Mouse (Mus musculus): Measurements from ENCODE around the gene Tspan31. TPM values are rescaled to one million over a fixed set of nuclear protein-coding genes. Genes with fewer than 3 reads are reported as not detected.

Tspan31 gene
- total and polyA plus RNA-seq, 2 experiments from 2014 or later = 73.5 to 117 TPM

DNA sequence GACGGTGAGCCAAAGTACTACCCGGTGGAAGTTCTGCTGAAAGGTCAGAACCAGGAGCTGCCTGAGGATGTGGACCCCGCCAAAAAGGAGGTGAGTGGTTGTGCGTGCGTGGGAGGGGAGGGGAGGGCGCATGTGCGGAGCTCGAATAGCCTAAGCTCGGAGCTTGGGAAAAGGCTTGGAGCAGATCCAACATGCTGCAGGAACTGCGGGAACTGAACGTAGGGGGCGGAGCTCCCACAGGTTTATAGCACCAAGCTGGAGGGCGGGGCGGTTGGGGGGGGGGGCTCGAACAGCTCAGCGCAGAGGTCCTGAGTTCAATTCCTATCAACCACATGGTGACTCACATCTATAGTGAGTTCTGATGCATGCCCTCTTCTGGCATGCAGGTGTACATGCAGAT is 51.6 kb downstream of the Tspan31 start:
- H3K27me3 ChIP-seq (ENCODE audit: control insufficient read depth, insufficient read depth, low read length) = no peaks in the 10 kb centered on the region
- peaks cover 17% of the 10 kb centered on the region for H3K36me3 ChIP-seq (replicated peaks; ENCODE audit: control insufficient read depth, insufficient read depth, low read length)
- no peak overlapping the region for H3K4me2 ChIP-seq (ENCODE audit: low read depth, low read length)
- no peak overlapping the region for H3K9ac ChIP-seq (replicated peaks; ENCODE audit: low read depth, low read length)
- ATAC-seq (ENCODE audit: insufficient read depth, low read depth) = no peak
- TF ChIP-seq EP300 (IDR thresholded peaks at IDR 0.05; ENCODE audit: low read depth) = no peak
- no peak for TF ChIP-seq CTCF (IDR thresholded peaks at IDR 0.05; ENCODE audit: low read depth)
- no peak for DNase-seq (ENCODE audit: low spot score)
- no peaks in the 10 kb centered on the region for H3K9me3 ChIP-seq (replicated peaks; ENCODE audit: control insufficient read depth, low read length)
- H3K27ac ChIP-seq (ENCODE audit: low read depth) = no peak overlapping the region
- WGBS = 78% methylated on average over 16 of the region's 16 CpGs
- H3K4me1 ChIP-seq (ENCODE audit: control insufficient read depth, insufficient read depth) = no peaks in the 10 kb centered on the region
- H3K4me3 ChIP-seq (ENCODE audit: low read depth, low read length) = no peak overlapping the region

Other genes starting within 250 kb of the Tspan31 start
- 0.46 and 10.2 TPM in 2 replicates for gene Atp23, start 168.9 kb downstream of the Tspan31 start, total RNA-seq (2014; rRNA removed; ENCODE audit: low replicate concordance)
- gene Atp23, start 168.9 kb downstream of the Tspan31 start, polyA plus RNA-seq (2015; fragmentation: Nextera tagmentation; extraction: Ambion mirVana) = 7.8 and 8.5 TPM in 2 replicates
- 137 and 155 TPM in 2 replicates for gene Ctdsp2, start 91.5 kb downstream of the Tspan31 start, total RNA-seq (2014; rRNA removed; ENCODE audit: low replicate concordance)
- 26.4 and 27.4 TPM in 2 replicates for gene Ctdsp2, start 91.5 kb downstream of the Tspan31 start, polyA plus RNA-seq (2015; fragmentation: Nextera tagmentation; extraction: Ambion mirVana)
- gene Avil, start 69.6 kb downstream of the Tspan31 start, total RNA-seq (2014; rRNA removed; ENCODE audit: low replicate concordance) = 0.04 and 1.9 TPM in 2 replicates
- 0.07 and 0.11 TPM in 2 replicates for gene Avil, start 69.6 kb downstream of the Tspan31 start, polyA plus RNA-seq (2015; fragmentation: Nextera tagmentation; extraction: Ambion mirVana)
- gene Tsfm, start 39.4 kb downstream of the Tspan31 start, total RNA-seq (2014; rRNA removed; ENCODE audit: low replicate concordance) = 81.3 and 82.5 TPM in 2 replicates
- gene Tsfm, start 39.4 kb downstream of the Tspan31 start, polyA plus RNA-seq (2015; fragmentation: Nextera tagmentation; extraction: Ambion mirVana) = 94.6 and 96.8 TPM in 2 replicates
- 9.2 and 16.2 TPM in 2 replicates for gene Mettl1, start 28.9 kb downstream of the Tspan31 start, total RNA-seq (2014; rRNA removed; ENCODE audit: low replicate concordance)
- 19.6 and 20.6 TPM in 2 replicates for gene Mettl1, start 28.9 kb downstream of the Tspan31 start, polyA plus RNA-seq (2015; fragmentation: Nextera tagmentation; extraction: Ambion mirVana)
- not detected in 2 replicates for gene Eef1akmt3, start 28.8 kb downstream of the Tspan31 start, total RNA-seq (2014; rRNA removed; ENCODE audit: low replicate concordance)
- 0.04 and 0.18 TPM in 2 replicates for gene Eef1akmt3, start 28.8 kb downstream of the Tspan31 start, polyA plus RNA-seq (2015; fragmentation: Nextera tagmentation; extraction: Ambion mirVana)
- not detected in 2 replicates for gene Cyp27b1, start 22.0 kb downstream of the Tspan31 start, total RNA-seq (2014; rRNA removed; ENCODE audit: low replicate concordance)
- gene Cyp27b1, start 22.0 kb downstream of the Tspan31 start, polyA plus RNA-seq (2015; fragmentation: Nextera tagmentation; extraction: Ambion mirVana) = 0.04 and 0.08 TPM in 2 replicates
- gene March9, start 10.1 kb downstream of the Tspan31 start, total RNA-seq (2014; rRNA removed; ENCODE audit: low replicate concordance) = 0.65 and 1.0 TPM in 2 replicates
- gene March9, start 10.1 kb downstream of the Tspan31 start, polyA plus RNA-seq (2015; fragmentation: Nextera tagmentation; extraction: Ambion mirVana) = 0.14 TPM in 2 replicates
- 457 and 539 TPM in 2 replicates for gene Cdk4, start 6.7 kb downstream of the Tspan31 start, total RNA-seq (2014; rRNA removed; ENCODE audit: low replicate concordance)
- 382 and 392 TPM in 2 replicates for gene Cdk4, start 6.7 kb downstream of the Tspan31 start, polyA plus RNA-seq (2015; fragmentation: Nextera tagmentation; extraction: Ambion mirVana)
- gene Agap2, start 5.0 kb upstream of the Tspan31 start, total RNA-seq (2014; rRNA removed; ENCODE audit: low replicate concordance) = 1.4 and 1.7 TPM in 2 replicates
- 0.15 and 0.29 TPM in 2 replicates for gene Agap2, start 5.0 kb upstream of the Tspan31 start, polyA plus RNA-seq (2015; fragmentation: Nextera tagmentation; extraction: Ambion mirVana)
- gene Os9, start 50.9 kb upstream of the Tspan31 start, total RNA-seq (2014; rRNA removed; ENCODE audit: low replicate concordance) = 39.8 and 45.2 TPM in 2 replicates
- 36.0 and 40.0 TPM in 2 replicates for gene Os9, start 50.9 kb upstream of the Tspan31 start, polyA plus RNA-seq (2015; fragmentation: Nextera tagmentation; extraction: Ambion mirVana)
- 2.3 and 7.7 TPM in 2 replicates for gene B4galnt1, start 95.0 kb upstream of the Tspan31 start, total RNA-seq (2014; rRNA removed; ENCODE audit: low replicate concordance)
- 0.72 and 0.82 TPM in 2 replicates for gene B4galnt1, start 95.0 kb upstream of the Tspan31 start, polyA plus RNA-seq (2015; fragmentation: Nextera tagmentation; extraction: Ambion mirVana)
- 51.0 and 61.2 TPM in 2 replicates for gene Slc26a10, start 110.4 kb upstream of the Tspan31 start, total RNA-seq (2014; rRNA removed; ENCODE audit: low replicate concordance)
- 22.8 and 23.3 TPM in 2 replicates for gene Slc26a10, start 110.4 kb upstream of the Tspan31 start, polyA plus RNA-seq (2015; fragmentation: Nextera tagmentation; extraction: Ambion mirVana)
- gene Arhgef25, start 119.8 kb upstream of the Tspan31 start, total RNA-seq (2014; rRNA removed; ENCODE audit: low replicate concordance) = 20.8 and 44.2 TPM in 2 replicates
- 10.0 and 13.8 TPM in 2 replicates for gene Arhgef25, start 119.8 kb upstream of the Tspan31 start, polyA plus RNA-seq (2015; fragmentation: Nextera tagmentation; extraction: Ambion mirVana)
- 44.4 and 64.1 TPM in 2 replicates for gene Dtx3, start 125.5 kb upstream of the Tspan31 start, total RNA-seq (2014; rRNA removed; ENCODE audit: low replicate concordance)
- gene Dtx3, start 125.5 kb upstream of the Tspan31 start, polyA plus RNA-seq (2015; fragmentation: Nextera tagmentation; extraction: Ambion mirVana) = 28.8 and 30.0 TPM in 2 replicates
- 22.4 and 23.7 TPM in 2 replicates for gene Pip4k2c, start 141.3 kb upstream of the Tspan31 start, total RNA-seq (2014; rRNA removed; ENCODE audit: low replicate concordance)
- gene Pip4k2c, start 141.3 kb upstream of the Tspan31 start, polyA plus RNA-seq (2015; fragmentation: Nextera tagmentation; extraction: Ambion mirVana) = 24.7 and 25.0 TPM in 2 replicates
- 0.12 and 0.27 TPM in 2 replicates for gene Kif5a, start 193.1 kb upstream of the Tspan31 start, total RNA-seq (2014; rRNA removed; ENCODE audit: low replicate concordance)
- 0.11 and 0.23 TPM in 2 replicates for gene Kif5a, start 193.1 kb upstream of the Tspan31 start, polyA plus RNA-seq (2015; fragmentation: Nextera tagmentation; extraction: Ambion mirVana)
- 175 and 197 TPM in 2 replicates for gene Dctn2, start 196.1 kb upstream of the Tspan31 start, total RNA-seq (2014; rRNA removed; ENCODE audit: low replicate concordance)
- gene Dctn2, start 196.1 kb upstream of the Tspan31 start, polyA plus RNA-seq (2015; fragmentation: Nextera tagmentation; extraction: Ambion mirVana) = 149 and 154 TPM in 2 replicates
- 8.3 and 8.7 TPM in 2 replicates for gene Mbd6, start 218.8 kb upstream of the Tspan31 start, total RNA-seq (2014; rRNA removed; ENCODE audit: low replicate concordance)
- gene Mbd6, start 218.8 kb upstream of the Tspan31 start, polyA plus RNA-seq (2015; fragmentation: Nextera tagmentation; extraction: Ambion mirVana) = 6.5 and 6.9 TPM in 2 replicates
- gene Mars, start 241.5 kb upstream of the Tspan31 start, total RNA-seq (2014; rRNA removed; ENCODE audit: low replicate concordance) = 48.9 and 68.9 TPM in 2 replicates
- 62.4 and 64.6 TPM in 2 replicates for gene Mars, start 241.5 kb upstream of the Tspan31 start, polyA plus RNA-seq (2015; fragmentation: Nextera tagmentation; extraction: Ambion mirVana)